Mouse (Mus musculus): Measurements from ENCODE around the gene Wipi2.

DNA sequence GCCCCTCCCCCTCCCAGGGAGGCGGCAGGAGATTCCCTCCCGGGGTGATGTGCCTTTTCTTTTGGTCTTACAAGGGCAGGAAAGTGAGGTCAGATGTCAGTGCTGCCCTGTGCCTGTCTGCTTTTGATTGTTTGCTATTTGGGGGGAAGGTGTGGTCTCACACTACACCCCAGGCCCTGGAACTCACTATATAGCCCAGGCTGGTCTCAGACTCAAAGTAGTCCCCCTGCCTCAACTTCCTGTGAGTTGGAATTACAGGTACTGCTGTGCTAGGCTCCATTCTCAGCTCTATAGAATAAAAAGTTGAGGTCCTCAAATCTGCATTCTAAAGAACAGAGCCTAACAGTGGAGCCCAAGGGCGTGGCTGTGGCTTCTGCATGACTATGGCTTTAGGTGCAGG is 40.4 kb downstream of the Wipi2 start:
- TF ChIP-seq POLR2A (IDR thresholded peaks at IDR 0.05; ENCODE audit: low read depth, low read length), result no peak
- TF ChIP-seq CTCF (IDR thresholded peaks at IDR 0.05; ENCODE audit: borderline replicate concordance, insufficient read depth, low read length), result no peak

Data from embryonic fibroblast, embryonic 13.5 days (primary cell).